Mouse (Mus musculus) E14TG2a.4 (cell line): ENCODE results near the gene Cma2.

Experiments
- H3K27me3 ChIP-seq: 2 replicates; pipeline ENCODE4 v1.6.1; 2014; ENCODE audit warnings: low read length, control low read depth; ENCODE audit not compliant: insufficient read depth
- H3K36me3 ChIP-seq: 2 replicates; pipeline ENCODE4 v1.6.1; 2014; ENCODE audit warnings: low read length, control low read depth; ENCODE audit not compliant: insufficient read depth
- H3K4me1 ChIP-seq: replicated peaks from 2 replicates; pipeline ENCODE4 v1.6.1; 2014; ENCODE audit warnings: low read depth, low read length, control low read depth
- H3K4me3 ChIP-seq: replicated peaks from 2 replicates; pipeline ENCODE4 v1.5.1; 2014; ENCODE audit warnings: mild to moderate bottlenecking, low read length
- H3K9me3 ChIP-seq: 2 replicates; pipeline ENCODE4 v1.6.1; 2014; ENCODE audit warnings: low read length, control low read depth
- CTCF ChIP-seq: conservative IDR thresholded peaks from 2 replicates; pipeline ENCODE4 v1.5.1; 2014; ENCODE audit warnings: low read length
- NANOG ChIP-seq: IDR thresholded peaks from 2 replicates; pipeline ENCODE4 v1.6.1; 2014; ENCODE audit warnings: borderline replicate concordance, low read length, mixed read lengths
- POU5F1 ChIP-seq: IDR thresholded peaks from 2 replicates; pipeline ENCODE4 v1.6.1; 2014; ENCODE audit warnings: low read length, borderline replicate concordance

The Cma2 gene

GRCm38 (mm10) chr14:55950346-55951030 is at the start of gene Cma2:
Gene Cma2 (plus strand): TSS chr14:55950980.
- peaks cover 35% of the 10 kb centered on the region for H3K27me3 ChIP-seq
- no peaks in the 10 kb centered on the region for H3K36me3 ChIP-seq
- H3K4me1 ChIP-seq: no peaks in the 10 kb centered on the region
- H3K4me3 ChIP-seq: no peak within 1 kb of the TSS
- no peak for TF ChIP-seq POU5F1
- TF ChIP-seq CTCF: no peak
- TF ChIP-seq NANOG: no peak
- H3K9me3 ChIP-seq: no peaks in the 10 kb centered on the region

GRCm38 (mm10) chr14:55905518-55905917 is 45.3 kb upstream of the Cma2 start:
- H3K4me3 ChIP-seq: no peak overlapping the region
- H3K4me1 ChIP-seq: peaks cover 15% of the 10 kb centered on the region
- H3K9me3 ChIP-seq: no peaks in the 10 kb centered on the region
- TF ChIP-seq CTCF (peak; percentile 41), NANOG (no peak), POU5F1 (no peak)
- H3K36me3 ChIP-seq: no peaks in the 10 kb centered on the region
- peaks cover 15% of the 10 kb centered on the region for H3K27me3 ChIP-seq

- Histone ChIP-seq H3K4me1 (peaks cover 14% of the 10 kb centered on the region), H3K27me3 (no peaks in the 10 kb centered on the region), H3K4me3 (no peak overlapping the region), H3K9me3 (peaks cover 11% of the 10 kb centered on the region), H3K36me3 (no peaks in the 10 kb centered on the region)
- TF ChIP-seq NANOG: no peak
- no peak for TF ChIP-seq POU5F1
Observed at GRCm38 (mm10) chr14:55913406-55913805, 37.4 kb upstream of the Cma2 start.

- Histone ChIP-seq H3K4me1 (peaks cover 22% of the 10 kb centered on the region), H3K36me3 (no peaks in the 10 kb centered on the region), H3K4me3 (no peak overlapping the region), H3K27me3 (no peaks in the 10 kb centered on the region), H3K9me3 (no peaks in the 10 kb centered on the region)
- TF ChIP-seq NANOG (no peak), POU5F1 (no peak), CTCF (peak; percentile 87)
Observed at GRCm38 (mm10) chr14:55918240-55919082, 32.3 kb upstream of the Cma2 start.

- no peaks in the 10 kb centered on the region for H3K27me3 ChIP-seq
- H3K9me3 ChIP-seq: no peaks in the 10 kb centered on the region
- no peak overlapping the region for H3K4me3 ChIP-seq
- H3K36me3 ChIP-seq: no peaks in the 10 kb centered on the region
- H3K4me1 ChIP-seq: peaks cover 17% of the 10 kb centered on the region
- TF ChIP-seq POU5F1: no peak
- TF ChIP-seq CTCF: no peak
- TF ChIP-seq NANOG: no peak
Observed at GRCm38 (mm10) chr14:55922475-55923232, 28.1 kb upstream of the Cma2 start.

- H3K9me3 ChIP-seq: no peaks in the 10 kb centered on the region
- TF ChIP-seq POU5F1: no peak
- no peak for TF ChIP-seq CTCF
- no peak for TF ChIP-seq NANOG
- no peak overlapping the region for H3K4me3 ChIP-seq
- no peaks in the 10 kb centered on the region for H3K4me1 ChIP-seq
- no peaks in the 10 kb centered on the region for H3K36me3 ChIP-seq
- no peaks in the 10 kb centered on the region for H3K27me3 ChIP-seq
Observed at GRCm38 (mm10) chr14:55926847-55927246, 23.9 kb upstream of the Cma2 start.

GRCm38 (mm10) chr14:55929263-55929997 is 21.4 kb upstream of the Cma2 start:
- Histone ChIP-seq H3K36me3 (no peaks in the 10 kb centered on the region), H3K4me1 (no peaks in the 10 kb centered on the region), H3K4me3 (no peak overlapping the region), H3K27me3 (no peaks in the 10 kb centered on the region), H3K9me3 (no peaks in the 10 kb centered on the region)
- TF ChIP-seq NANOG (no peak), POU5F1 (no peak), CTCF (no peak)
